Mouse (Mus musculus) megakaryocyte, embryonic 14.5 days (primary cell): ENCODE data around the gene Atp8b5.

ENCODE experiments used
- FLI1 ChIP-seq: IDR thresholded peaks from 2 replicates; pipeline ENCODE4 v1.6.1; 2012; ENCODE audit warnings: low read length, inconsistent platforms, mixed read lengths
- GATA1 ChIP-seq: IDR thresholded peaks from 3 replicates; pipeline ENCODE4 v1.6.1; 2012; ENCODE audit warnings: mixed read lengths, low read length, inconsistent platforms, borderline replicate concordance

- TF ChIP-seq GATA1: no peak
- no peak for TF ChIP-seq FLI1
Observed at GRCm38 (mm10) chr4:43251269-43251668, 15.7 kb upstream of the Atp8b5 start.
